Mouse (Mus musculus) cerebellum, adult 2 months (tissue): ENCODE data around the gene Syt6. TPM values are rescaled to one million over a fixed set of nuclear protein-coding genes. Genes with fewer than 3 reads are reported as not detected.
A peak's percentile ranks its signal among the peaks of the same experiment; 100 is the strongest.

Experiments used
- DNase-seq, 2 experiments: peaks; one replicate each; pipeline ENCODE4 v3.0.0; 2021
- H3K27ac ChIP-seq: fragments of 200-500 bp; 2 replicates; pipeline ENCODE4 v1.5.1; 2012; ENCODE audit warnings: low read length, control low read depth, inconsistent platforms; ENCODE audit not compliant: insufficient read depth
- H3K27me3 ChIP-seq: fragments of 200-500 bp; 2 replicates; pipeline ENCODE4 v1.6.1; 2012; ENCODE audit warnings: inconsistent platforms, mild to moderate bottlenecking, low read length, moderate library complexity; ENCODE audit not compliant: control insufficient read depth, insufficient read depth
- H3K4me1 ChIP-seq: fragments of 200-500 bp; 2 replicates; pipeline ENCODE4 v1.6.1; 2011; ENCODE audit warnings: low read length; ENCODE audit not compliant: control insufficient read depth, insufficient read depth
- H3K4me3 ChIP-seq: fragments of 200-500 bp; replicated peaks from 2 replicates; pipeline ENCODE3; 2011; ENCODE audit warnings: mild to moderate bottlenecking, low read depth, low read length, control low read depth; ENCODE audit not compliant: insufficient read depth
- CTCF ChIP-seq: fragments of 200-500 bp; IDR thresholded peaks from 2 replicates; pipeline ENCODE4 v1.5.1; 2011; ENCODE audit warnings: low read depth, mild to moderate bottlenecking, control low read depth, low read length, moderate library complexity, borderline replicate concordance; ENCODE audit not compliant: insufficient read depth
- POLR2A ChIP-seq: fragments of 200-500 bp; IDR thresholded peaks from 2 replicates; pipeline ENCODE4 v1.6.1; 2011; ENCODE audit warnings: low read length, control low read depth, borderline replicate concordance; ENCODE audit not compliant: insufficient read depth
- WGBS: fragments of 180-500 bp; shearing (Covaris S2); methylation state at CpG from one replicate; pipeline ENCODE4 v1.1.7; 2018; 5-methylcytosine and 5-hydroxymethylcytosine counted together
- polyA plus RNA-seq: library from polyadenylated mRNA; depleted of rRNA; stranded (reverse); fragments of >200 nt; gene quantifications from 2 replicates; pipeline ENCODE4 v1.2.3, GENCODE M21; 2012

Gene Syt6
- polyA plus RNA-seq, 1 experiment: 12.3 TPM

DNA sequence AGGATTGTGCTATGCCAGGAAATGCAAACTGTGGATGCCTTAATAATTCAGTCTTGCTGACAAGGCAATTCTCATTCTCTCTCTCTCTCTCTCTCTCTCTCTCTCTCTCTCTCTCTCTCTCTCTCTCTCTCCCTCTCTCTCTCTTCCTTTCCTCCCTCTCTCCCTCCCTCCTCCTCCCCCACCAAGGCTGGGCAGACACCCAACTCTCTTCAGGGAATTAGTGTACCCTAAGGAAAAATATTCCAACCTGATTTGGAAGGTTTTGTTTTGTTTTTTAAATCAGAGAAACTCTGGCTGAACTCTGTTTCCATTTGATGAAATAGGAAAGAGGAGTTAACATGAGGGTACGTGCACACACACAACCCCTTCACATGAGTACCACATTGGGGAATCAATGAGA, 26.5 kb downstream of the Syt6 start:
- WGBS: 90% methylated on average over 1 of the region's 1 CpGs
- TF ChIP-seq POLR2A (no peak), CTCF (no peak)
- no peaks in the 10 kb centered on the region for H3K27me3 ChIP-seq
- H3K4me3 ChIP-seq: no peak overlapping the region
- H3K4me1 ChIP-seq: peaks cover 15% of the 10 kb centered on the region
- DNase-seq: no peak
- H3K27ac ChIP-seq: no peak overlapping the region

DNA sequence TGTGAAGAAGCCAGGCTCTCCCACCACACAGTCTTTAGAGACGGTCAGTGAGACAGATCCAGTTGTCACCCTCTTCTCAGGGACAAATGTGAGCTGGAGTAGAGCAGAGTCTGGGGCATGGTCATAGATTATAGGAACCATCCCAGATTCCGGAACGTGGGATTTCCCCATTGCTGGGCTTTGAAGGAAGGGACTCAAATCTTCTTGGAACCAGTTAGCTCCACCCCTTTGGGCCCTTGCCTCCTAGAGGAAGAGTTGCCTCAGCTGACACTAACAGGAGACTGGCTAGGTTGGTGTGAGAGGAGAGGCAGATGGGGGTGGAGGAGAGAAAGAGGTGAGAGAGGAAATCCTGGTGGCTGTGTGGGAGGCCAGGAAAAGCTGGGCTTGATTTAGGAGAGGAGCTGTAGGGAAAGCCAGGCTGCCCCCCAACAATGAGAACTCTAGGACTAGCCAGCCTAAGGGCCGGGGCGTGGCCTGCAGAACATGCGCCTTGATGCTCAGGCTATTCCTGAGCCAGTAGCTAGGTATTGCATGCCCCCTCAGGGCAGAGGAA, 31.1 kb downstream of the Syt6 start:
- no peak for DNase-seq

GRCm38 (mm10) chr3:103606660-103607595, 31.9 kb downstream of the Syt6 start:
- DNase-seq: peak; percentile 62 to 85
- no peaks in the 10 kb centered on the region for H3K27me3 ChIP-seq
- H3K4me1 ChIP-seq: peaks cover 13% of the 10 kb centered on the region
- 0 out of 2 replicates have a peak overlapping the region, but pooled peaks have one; percentile 10 for H3K27ac ChIP-seq
- H3K4me3 ChIP-seq: no peak overlapping the region
- no peak for TF ChIP-seq CTCF
- TF ChIP-seq POLR2A: no peak
- 54% methylated on average over 13 of the region's 13 CpGs for WGBS

More for the DNA sequence above, 31.1 kb downstream of the Syt6 start:
- TF ChIP-seq POLR2A (no peak), CTCF (no peak)
- H3K27ac ChIP-seq: 0 out of 2 replicates have a peak overlapping the region, but pooled peaks have one; percentile 10
- no peaks in the 10 kb centered on the region for H3K27me3 ChIP-seq
- no peak overlapping the region for H3K4me3 ChIP-seq
- H3K4me1 ChIP-seq: peaks cover 15% of the 10 kb centered on the region
- 91% methylated on average over 6 of the region's 6 CpGs for WGBS

- 95% methylated on average over 5 of the region's 5 CpGs for WGBS
- no peak for TF ChIP-seq CTCF
- TF ChIP-seq POLR2A: no peak
- Histone ChIP-seq H3K4me3 (no peak overlapping the region), H3K27me3 (no peaks in the 10 kb centered on the region), H3K27ac (no peak overlapping the region), H3K4me1 (peaks cover 13% of the 10 kb centered on the region)
- no peak for DNase-seq
Measured at GRCm38 (mm10) chr3:103610231-103610630, 35.2 kb downstream of the Syt6 start.

GRCm38 (mm10) chr3:103612636-103613355, 37.8 kb downstream of the Syt6 start:
- no peak overlapping the region for H3K27ac ChIP-seq
- WGBS: 83% methylated on average over 9 of the region's 9 CpGs

DNA sequence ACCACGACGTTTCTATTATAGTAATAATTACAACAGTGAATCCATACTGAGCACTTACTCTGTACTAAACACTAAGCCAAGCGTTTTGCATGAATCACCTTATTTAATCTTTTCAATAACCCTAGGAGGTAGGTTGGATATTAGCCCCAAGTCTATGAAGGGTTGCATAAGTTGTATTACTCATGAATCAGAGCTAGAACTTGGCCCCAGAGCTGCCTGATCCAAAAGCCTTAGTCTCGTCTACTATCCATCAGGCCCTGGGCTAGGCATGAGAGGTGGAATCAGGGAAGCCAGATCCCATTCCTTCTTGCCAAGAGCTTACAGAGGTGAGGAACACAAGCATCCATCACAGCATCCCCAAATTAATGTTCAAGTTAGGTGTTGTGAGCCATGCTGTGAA, 40.6 kb downstream of the Syt6 start:
- TF ChIP-seq CTCF (no peak), POLR2A (no peak)
- H3K27ac ChIP-seq: no peak overlapping the region
- no peaks in the 10 kb centered on the region for H3K27me3 ChIP-seq

More at GRCm38 (mm10) chr3:103612636-103613355, 37.8 kb downstream of the Syt6 start:
- H3K27me3 ChIP-seq: no peaks in the 10 kb centered on the region
- no peak for DNase-seq
- no peak overlapping the region for H3K4me3 ChIP-seq
- TF ChIP-seq CTCF (no peak), POLR2A (no peak)
- no peaks in the 10 kb centered on the region for H3K4me1 ChIP-seq

GRCm38 (mm10) chr3:103616981-103617380, 42.0 kb downstream of the Syt6 start:
- Histone ChIP-seq H3K4me1 (no peaks in the 10 kb centered on the region), H3K4me3 (no peak overlapping the region), H3K27me3 (no peaks in the 10 kb centered on the region), H3K27ac (no peak overlapping the region)
- DNase-seq: no peak
- WGBS: 79% methylated on average over 6 of the region's 6 CpGs
- no peak for TF ChIP-seq POLR2A
- TF ChIP-seq CTCF: no peak

More for the DNA sequence above, 40.6 kb downstream of the Syt6 start:
- no peak for DNase-seq
- Histone ChIP-seq H3K4me3 (no peak overlapping the region), H3K4me1 (no peaks in the 10 kb centered on the region)
- WGBS: 92% methylated on average over 4 of the region's 4 CpGs
